Mouse (Mus musculus) ZHBTc4 (cell line): ENCODE measurements around the gene Cpm.
"Not testable (repeated sequence)": the region's sequence is repeated elsewhere in the genome, so short reads cannot be mapped to it uniquely, and the experiment has no call there.

Experiments used
- DNase-seq: peaks from one replicate; pipeline ENCODE4 v3.0.0-alpha.2; 2011; ENCODE audit warnings: low read depth, low spot score

Cpm gene

DNA sequence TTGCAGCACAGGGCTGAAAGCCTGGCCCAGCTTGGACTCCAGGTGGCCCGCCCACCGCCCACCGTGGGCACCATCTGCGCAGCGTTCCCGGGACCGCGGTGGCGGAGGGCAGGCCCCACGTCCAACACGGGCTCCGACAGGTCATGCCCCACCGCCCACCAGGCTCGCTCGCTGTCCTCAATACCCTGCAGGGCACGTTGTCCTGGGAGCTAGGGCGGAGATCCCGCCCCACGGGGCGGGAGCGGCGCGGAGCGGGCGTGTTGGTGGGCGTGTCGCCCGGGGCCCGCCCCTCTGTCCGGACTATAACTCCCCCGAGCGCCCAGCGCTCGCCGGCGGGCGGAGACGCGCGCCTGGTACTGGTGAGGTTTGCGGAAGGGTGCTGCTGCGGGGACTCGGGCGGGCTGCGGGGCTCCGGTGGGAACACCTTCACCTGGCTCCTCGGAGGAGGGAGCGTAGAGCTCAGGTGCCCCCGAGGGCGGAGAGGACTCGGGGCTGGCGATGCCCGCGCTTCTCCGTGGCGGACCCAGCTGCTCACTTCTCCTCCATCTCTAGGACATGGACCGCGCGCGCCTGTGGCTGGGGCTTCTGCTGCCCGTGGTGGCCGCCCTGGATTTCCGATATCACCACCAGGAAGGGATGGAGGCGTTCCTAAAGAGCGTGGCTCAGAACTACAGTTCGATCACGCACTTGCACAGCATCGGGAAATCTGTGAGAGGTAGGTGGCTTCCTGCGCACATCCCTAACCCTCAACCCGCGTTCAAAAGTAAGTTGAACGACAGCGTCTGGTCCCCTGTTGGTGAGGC is at the start of gene Cpm:
Gene Cpm (plus strand): TSS at position 332 of the 803 bp plus-strand sequence.
- DNase-seq, result peak; percentile 89

DNA sequence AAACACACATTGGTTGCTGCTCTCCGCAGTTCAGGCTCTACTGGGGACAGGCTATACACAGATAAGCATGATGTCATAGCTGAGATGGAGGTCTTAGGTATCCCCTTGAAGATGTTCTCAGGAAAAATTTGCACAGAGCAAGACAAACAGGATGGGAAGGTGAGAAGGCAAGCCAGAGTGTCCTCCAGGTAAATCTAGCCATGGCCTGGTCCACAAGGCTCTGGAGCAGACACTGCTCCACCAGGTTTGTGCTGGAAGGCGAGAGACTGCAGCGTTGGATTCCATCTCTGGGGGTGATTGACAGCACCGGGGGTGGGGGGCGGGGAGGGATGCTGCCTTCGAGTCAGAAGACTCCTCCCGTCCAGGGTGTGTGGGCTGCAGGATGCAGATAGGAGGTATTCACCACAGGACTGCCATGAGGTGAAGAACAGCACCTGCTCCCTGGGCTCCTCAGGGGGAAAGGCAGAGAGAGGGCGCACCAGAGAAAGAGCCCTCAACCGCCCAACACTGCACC is 49.5 kb upstream of the Cpm start:
- no peak for DNase-seq

DNA sequence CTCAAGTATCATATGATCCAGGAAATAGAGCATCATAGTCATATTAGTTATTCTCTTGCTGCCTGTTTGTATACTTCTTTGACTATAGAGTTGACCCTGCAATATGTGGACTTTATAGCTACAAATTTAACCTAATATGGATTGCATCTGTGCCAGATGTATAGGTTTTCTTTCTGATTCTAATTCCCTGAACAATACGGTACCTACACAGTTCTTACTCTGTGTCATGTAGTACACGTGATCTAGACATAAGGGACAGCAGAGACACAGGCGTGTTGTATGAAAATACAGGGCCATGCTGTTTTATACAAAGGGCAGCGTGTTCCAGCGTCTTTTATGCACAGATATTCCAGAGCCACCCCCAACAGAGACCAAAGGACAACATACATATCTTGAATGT is 48.9 kb upstream of the Cpm start:
- no peak for DNase-seq

DNA sequence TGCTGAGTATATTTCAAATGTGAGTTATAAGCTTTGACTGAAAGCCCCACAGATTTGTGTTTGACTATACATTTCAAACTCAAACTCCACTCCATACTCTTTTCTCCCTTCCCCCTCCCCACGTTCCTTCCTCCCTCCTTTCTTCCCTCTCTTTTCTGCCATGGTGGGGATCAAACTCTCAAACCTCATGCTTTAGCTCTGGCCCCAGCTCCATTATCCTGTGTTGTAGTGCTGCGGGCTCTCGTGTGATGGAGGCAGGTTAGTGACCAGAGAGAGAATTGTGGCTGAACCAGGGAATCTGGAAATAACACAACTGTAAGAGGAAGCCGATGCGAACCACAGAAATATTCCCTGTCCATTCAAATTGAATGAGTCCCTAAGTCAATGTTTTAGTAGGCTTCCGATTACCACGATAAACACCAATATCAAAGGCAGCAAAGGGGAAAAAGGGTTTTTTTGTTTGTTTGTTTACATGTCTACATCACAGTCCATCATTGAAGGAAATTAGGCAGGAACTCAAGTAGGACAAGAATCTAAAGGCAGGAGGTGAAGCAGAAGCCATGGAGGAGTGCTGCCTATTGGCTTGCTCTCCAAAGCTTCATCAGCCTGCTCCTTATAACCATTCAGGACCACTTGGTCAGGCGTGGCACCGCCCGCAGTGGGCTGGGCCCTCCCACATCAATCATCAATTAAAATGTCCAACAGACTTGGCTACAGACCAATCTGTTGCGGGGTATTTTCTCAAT is 48.1 kb upstream of the Cpm start:
- DNase-seq, result no peak

DNA sequence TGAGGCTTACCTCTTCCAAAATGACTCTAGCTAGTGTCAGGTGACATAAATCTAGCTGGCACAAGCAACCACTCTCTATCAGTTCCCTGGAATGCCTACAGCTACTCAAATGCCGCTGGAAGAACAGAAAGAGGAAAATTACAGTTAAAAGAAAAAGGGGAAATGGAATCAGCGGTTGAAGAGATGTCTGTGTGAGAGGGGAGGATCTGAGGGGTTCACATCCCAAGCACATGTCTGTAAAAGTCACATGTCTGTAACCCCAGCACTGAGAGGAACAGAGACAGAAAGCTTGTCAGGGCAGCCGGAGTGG is 47.6 kb upstream of the Cpm start:
- no peak for DNase-seq

DNA sequence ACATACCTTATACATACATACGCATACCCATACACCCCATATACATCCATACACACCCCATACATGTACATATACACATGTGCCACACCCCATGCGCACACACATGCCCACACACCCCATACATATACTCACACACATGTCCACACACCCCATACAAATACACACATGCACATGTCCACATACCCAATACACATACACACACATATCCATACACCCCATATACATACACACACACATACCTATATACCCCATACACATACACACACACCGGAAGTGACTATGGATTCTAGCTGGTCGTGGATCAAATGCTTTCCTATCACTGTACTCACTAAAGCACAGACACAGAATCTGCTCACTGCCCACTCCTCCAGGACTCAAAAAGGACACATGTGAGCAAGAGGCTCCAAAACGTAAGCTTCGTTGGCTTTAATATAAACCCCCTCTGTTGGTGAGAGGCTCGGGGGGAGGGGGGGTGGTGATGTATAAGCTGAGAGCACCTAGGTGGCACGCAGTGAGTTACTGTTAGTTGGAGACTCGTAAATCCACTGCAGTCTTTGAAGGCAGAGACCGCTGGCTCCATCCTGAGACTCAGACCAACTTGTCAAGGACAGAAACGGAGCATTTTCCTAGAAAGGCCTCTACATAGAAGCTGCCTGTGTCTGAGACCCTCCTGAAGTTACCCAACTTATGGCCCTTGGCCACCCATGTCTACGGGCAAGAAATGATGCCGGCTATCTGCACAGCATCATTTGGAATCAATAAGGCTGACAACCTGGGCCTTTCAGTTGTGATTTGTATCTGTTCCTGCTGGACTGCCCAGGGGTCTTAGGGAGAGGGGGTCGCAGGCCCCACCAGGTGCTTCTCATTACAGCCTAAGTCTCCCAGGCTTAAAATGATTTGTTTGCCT is 45.9 kb upstream of the Cpm start:
- no peak for DNase-seq

DNA sequence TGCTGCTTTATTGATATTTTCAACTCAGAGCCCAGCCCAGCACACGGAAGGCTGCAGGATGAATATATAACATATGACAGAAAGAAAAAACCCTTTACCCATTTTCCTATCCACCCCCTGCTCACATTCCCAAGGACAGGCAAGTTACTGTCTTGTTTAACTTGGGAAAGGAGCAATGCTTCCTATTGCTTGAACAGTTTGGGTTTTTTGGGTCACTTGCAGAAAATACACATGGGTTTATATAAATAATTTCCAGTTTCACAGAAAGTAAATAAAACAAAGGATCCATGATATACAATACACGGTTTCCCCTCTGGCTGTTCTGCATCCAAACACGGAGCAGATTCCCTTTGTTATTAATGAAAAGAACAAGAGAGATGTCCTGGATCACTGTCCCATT is 45.2 kb upstream of the Cpm start:
- DNase-seq, result no peak

DNA sequence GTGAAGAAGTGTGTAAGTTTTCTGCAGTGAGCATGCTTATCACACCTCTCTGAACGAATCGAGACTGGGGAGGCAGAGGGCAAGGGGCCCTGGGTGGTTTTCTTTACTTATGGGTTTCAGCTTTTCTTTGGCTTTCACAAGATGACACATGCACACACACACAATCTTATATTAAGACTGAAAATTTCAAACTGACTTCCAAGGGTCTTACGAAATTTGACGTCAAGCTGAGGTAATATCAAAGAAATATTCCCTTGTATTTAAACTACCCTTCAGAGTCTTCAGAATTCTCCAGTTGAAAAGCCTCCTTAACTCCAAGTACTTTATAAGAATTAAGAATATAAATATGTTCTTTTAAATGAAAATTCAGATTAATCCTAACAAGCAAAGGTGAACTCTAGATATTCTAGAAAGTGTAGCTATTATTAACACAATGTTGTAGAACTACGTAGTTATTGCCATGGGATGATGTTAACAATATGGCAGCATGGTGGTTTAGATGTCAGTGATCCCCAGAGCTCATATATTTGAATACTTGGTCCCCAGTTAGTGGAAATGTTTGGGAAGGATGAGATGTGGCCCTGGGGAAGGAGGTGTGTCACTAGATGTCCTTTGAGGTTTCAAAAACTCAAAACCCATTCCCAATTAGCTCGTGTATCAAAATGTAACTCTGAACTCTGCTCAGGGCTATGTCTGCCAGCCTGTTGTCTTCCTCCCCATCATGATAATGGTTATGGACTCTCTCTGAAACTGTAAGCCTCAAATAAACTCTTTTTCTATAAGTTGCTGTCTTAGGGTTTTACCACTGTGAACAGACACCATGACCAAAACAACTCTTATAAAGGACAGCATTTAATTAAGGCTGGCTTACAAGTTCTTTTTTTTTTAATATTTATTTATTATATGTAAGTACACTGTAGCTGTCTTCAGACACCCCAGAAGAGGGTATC is 44.5 kb upstream of the Cpm start:
- no peak for DNase-seq

DNA sequence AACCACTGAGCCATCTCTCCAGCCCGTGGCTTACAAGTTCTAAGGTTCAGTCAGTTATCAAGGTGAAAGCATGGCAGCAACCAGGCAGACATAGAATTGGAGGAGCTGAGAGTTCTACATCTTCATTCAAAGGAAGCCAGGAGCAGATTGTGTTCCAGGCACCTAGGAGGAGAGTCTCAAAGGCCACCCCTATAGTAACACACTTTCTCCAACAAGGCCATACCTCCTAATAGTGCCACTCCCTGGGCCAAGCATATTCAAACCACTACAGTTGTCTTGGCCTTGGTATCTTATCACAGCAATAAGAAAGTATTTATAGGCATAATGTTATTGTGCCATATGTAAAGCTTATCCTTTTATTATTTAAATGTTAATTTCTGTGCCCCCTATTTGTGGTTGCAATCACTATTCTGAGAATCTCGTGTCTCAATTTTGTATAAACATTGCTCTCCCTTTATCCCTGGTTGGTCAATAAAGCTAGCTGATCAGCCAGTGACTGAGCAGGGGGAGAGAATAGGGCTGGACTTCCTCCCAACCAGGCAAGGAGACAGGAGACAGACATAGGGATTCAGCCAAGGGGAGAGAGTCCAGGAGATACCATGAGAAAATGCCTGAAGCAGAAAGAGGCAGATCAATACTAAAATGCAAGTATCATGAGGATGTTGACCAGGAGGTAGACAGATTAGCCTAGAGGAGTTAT is 43.5 kb upstream of the Cpm start:
- DNase-seq, result no peak

DNA sequence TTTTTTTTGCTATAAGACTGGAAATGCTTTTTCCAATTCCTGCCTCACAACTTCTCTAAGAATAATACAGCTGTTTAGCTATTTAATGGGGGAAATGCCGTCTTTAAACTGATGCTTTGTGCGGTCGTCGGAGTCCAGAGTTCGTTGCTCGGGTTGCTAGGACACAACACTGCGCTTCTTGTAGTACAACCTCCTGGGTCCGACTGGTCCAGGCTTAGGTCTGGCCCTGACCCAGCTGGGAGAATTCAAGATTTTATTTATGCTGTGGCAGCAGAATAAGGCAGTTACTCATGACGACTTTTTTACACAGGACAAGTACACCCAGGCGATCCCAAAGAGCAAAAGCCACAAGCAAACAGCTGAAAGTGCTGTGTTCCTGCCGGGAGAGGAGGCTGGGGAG is 42.4 kb upstream of the Cpm start:
- DNase-seq, result no peak

DNA sequence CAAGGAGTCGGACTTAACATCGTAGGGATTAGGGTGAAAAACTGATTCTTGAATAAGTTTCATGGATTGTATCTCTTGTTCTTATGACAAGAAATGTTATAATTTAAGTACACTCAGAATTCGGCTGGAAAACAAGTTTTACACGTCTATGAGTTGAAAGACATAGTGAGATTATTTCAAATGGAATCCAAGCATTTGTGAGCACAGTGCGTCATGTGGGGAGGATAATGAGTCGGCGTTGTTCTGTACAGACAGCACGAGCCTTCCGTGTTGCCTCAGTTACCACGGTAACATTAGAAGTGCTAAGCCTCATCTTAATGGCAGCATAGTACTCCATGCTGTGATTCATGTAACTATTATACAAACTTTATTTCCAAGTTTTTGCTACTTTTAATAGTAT is 42.0 kb upstream of the Cpm start:
- DNase-seq, result no peak

DNA sequence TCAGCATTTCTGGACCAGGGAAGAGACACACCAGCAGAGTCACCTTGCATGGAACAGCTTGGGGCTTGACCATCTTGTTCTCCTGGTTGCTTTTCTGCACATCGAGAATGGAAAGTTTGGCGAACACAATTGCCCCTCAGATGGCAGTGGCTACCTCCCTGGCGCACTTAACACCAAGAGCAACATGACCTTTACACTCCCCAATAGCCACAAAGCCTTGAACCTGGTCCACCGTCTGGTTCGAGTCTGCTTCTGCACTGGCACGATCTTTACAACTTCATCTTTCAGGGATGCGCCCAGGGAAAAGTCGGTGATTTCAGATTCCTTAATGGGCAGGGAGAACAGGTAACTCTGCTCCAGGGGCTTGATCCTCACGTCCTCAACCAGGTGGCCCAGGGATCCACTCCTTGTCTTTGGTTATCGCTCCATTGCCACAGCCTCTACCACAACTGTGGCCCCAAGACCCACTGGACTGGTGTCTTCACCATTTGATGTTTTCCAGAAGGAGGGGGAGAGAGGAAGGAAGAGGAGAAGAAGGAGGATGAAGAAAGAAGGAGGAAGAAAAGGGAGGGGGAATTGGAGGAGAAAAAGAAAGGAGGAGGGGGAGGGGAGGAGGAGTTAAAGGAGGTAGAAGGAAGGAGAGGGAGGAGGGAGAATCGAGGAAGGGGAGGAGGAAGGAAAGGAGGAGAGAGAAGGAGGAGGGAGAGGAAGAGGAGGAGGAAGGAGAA is 40.7 kb upstream of the Cpm start:
- not testable (repeated sequence) for DNase-seq

DNA sequence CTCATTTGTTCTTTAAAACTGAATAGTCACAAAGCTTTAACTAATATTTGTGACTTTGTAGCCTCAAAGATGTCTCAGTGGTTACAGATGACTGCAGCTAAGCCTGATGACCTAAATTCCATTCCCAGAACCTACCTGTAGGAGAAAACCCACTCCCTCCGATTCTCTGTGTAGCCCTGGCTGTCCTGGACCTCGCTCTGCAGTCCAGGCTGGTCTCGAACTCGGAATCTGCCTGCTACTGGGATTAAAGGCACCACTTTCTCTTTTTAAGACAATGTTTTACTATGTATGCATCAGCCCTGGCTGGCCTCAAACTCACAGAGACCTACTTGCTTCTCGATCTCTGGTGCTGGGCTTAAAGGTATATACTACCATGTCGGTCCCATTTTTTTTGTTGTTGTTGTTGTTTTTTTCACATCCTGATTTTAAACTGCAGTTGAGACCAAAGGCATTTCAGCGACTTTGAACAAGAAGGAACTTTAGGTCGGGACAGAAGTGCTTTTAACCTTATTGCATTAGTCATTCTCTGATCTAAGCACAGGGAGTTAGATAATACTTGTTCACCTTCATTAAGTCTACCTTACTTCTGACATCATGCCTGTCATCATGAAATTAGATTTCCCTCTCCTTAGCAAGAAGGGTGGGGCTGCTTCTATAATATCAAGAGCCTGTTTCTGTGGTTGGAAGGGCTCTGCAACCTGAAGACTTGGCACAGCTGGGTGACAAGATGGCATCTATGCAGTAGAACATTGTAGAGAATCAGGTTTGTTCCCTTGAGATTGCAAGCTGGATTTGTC is 40.0 kb upstream of the Cpm start:
- DNase-seq, result no peak

DNA sequence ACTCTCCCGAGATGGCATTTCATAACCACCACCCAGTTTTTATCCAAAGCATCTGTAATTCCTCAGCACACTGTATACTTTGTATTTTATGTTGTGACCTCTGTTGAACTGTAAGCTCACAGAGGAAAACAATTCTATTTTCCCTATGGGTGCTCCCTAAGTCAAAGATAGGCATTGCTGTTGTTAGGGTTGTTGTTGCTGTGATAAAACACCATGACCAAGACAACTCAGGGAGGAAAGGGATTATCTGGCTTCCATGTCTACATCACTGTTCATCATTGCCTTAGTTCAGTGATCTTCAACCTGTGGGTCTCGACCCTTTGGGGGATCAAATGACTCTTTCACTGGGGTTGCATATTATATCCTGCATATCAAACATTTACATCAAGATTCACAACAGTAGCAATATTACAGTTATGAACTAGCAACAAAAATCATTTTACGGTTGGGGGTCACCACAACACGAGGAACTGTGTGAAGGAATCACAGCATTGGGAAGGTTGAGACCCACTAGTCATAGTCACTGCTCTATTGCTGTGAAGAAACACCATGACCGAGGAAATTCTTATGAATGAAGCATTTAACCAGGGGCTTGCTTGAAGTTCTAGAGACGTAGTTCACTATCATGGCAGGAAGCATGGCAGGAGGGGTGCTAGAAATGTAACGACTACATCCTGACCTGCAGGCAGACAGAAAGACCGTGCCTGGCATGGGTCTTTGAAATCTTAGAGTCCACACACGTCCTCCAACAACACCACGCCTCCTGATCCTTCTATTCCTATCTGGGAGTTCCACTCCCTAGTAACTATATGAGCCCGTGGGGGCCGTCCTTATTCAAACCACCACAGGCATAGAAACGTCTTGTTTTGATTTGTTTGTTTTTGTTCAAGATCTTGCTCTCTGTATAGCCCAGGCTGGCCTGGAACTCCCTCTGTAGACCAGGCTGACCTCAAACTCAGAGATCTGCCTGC is 38.7 kb upstream of the Cpm start:
- no peak for DNase-seq

DNA sequence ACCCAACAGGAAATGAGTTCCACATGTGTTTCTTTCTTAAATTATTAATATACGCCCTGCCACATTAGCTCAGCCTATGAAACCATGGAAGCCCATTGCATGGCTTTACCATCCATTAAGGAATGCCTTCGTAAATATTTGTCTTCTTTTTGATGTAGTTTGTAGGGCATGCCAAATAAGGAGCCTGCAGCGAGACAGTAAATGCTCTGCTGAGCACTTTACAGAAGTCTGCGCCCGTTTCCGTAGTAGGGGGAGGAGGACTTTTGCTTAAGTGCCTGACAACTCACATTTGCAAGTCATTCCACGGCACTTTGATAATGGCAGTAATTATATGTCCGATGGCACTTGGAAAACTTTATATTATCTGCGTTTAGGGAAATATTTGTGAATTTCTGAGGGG is 37.5 kb upstream of the Cpm start:
- DNase-seq, result no peak

DNA sequence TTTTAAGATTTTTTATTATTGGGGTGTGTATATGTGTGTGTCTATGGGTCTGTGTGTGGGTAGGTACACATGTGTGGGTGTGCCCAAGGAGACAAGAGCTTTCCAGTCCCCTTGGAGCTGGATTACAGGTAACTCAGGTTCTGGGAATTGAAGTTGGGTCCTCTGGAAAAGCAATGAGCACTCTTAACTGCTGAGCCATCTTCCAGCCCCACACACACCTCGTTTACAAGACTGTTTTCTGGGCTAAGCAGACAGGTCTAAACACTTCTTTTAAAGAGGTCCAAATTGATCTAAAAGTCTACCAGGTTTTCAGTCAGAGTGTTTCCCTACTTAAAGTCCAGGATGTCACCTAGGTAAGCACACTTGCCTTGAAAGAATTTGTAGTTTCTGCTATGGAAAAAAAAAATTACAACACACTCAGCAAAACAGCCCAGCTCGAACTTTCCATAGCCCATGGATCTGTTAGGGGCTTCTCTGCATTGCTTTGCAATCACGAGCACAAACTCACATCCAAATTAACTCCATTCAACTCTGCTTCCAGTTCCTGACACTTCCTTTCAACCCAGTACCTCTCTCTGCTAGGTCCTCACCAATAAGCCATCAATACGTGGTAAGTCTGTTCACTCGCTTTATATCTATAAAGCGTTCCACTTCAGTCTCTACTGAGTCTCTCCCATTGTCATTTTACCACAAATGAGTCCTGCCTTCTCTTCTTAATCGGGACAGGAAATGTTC is 36.8 kb upstream of the Cpm start:
- no peak for DNase-seq

DNA sequence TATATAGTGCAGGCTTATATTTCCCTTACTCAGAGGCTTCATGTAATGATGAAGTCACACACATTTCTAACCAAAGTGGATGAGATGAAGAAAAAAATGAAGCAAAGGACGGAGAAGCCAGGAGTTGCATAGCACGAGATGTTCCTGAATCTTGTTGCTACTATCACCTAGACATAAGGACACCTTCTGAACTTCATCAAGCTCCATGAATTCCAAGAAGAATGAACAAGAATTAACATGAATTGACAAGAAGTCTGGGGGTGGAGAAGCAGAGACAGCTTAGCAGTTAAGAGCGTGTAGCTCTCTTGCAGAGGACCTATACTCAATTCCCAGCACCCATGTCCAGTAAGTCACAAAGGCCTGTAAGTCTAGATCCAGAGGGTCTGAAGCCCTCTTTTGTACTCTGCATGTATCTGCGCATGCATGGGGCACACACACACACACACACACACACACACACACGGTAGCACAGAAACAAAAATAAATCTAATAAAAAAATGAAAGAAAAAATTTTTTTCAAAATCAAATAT is 36.2 kb upstream of the Cpm start:
- no peak for DNase-seq
